Mouse (Mus musculus) forebrain, embryonic 14.5 days (tissue): Measurements from ENCODE around the gene Pank3. TPM values are rescaled to one million over a fixed set of nuclear protein-coding genes. Genes with fewer than 3 reads are reported as not detected.
"Not testable (repeated sequence)": the region's sequence is repeated elsewhere in the genome, so short reads cannot be mapped to it uniquely, and the experiment has no call there.

ENCODE experiments used
- ATAC-seq: fragments of 200-750 bp; cut with Nextera tagmentation; 2 replicates; pipeline ENCODE4 v1.8.0; 2017; ENCODE audit warnings: mild to moderate bottlenecking, moderate library complexity
- DNase-seq: peaks from one replicate; pipeline ENCODE4 v3.0.0-alpha.2; 2015; ENCODE audit warnings: low spot score
- H3K27ac ChIP-seq: fragments of 300-500 bp; sonication (generic); 2 replicates; pipeline ENCODE4 v1.5.1; 2014; ENCODE audit warnings: low read depth, mild to moderate bottlenecking, control low read depth, low read length, moderate library complexity
- H3K27me3 ChIP-seq: fragments of 300-500 bp; sonication (generic); replicated peaks from 2 replicates; pipeline ENCODE4 v1.6.1; 2014; ENCODE audit warnings: low read length, control low read depth, mixed read lengths; ENCODE audit not compliant: control insufficient read depth, insufficient read depth
- H3K36me3 ChIP-seq: fragments of 300-500 bp; sonication (generic); 2 replicates; pipeline ENCODE4 v1.6.1; 2014; ENCODE audit warnings: low read length, control low read depth; ENCODE audit not compliant: control insufficient read depth, insufficient read depth
- H3K4me1 ChIP-seq: fragments of 300-500 bp; sonication (generic); 2 replicates; pipeline ENCODE4 v1.6.1; 2014; ENCODE audit warnings: antibody characterized with exemption, low read length, control low read depth; ENCODE audit not compliant: control insufficient read depth, insufficient read depth
- H3K4me2 ChIP-seq: fragments of 300-500 bp; sonication (generic); 2 replicates; pipeline ENCODE4 v1.6.1; 2014; ENCODE audit warnings: mild to moderate bottlenecking, control low read depth, low read length
- H3K4me3 ChIP-seq: fragments of 300-500 bp; sonication (generic); 2 replicates; pipeline ENCODE4 v1.5.1; 2014; ENCODE audit warnings: low read depth, low read length, control low read depth
- H3K9ac ChIP-seq: fragments of 300-500 bp; sonication (generic); 2 replicates; pipeline ENCODE4 v1.6.1; 2014; ENCODE audit warnings: mild to moderate bottlenecking, low read length, control low read depth, moderate library complexity
- H3K9me3 ChIP-seq: fragments of 300-500 bp; sonication (generic); replicated peaks from 2 replicates; pipeline ENCODE4 v1.6.1; 2016; ENCODE audit warnings: low read length, control low read depth, mixed read lengths; ENCODE audit not compliant: control insufficient read depth
- WGBS: fragments of 180-500 bp; shearing (Covaris S2); extraction: QIAGEN DNeasy Blood & Tissue Kit; methylation state at CpG from one replicate; pipeline ENCODE4 v1.1.7; 2014; 5-methylcytosine and 5-hydroxymethylcytosine counted together
- polyA plus RNA-seq: library from polyadenylated mRNA; unstranded; fragments of >200 nt; fragmentation: Nextera tagmentation; extraction: Ambion mirVana; gene quantifications from 2 replicates; pipeline ENCODE4 v1.2.1, GENCODE M21; 2014

Pank3 gene
- polyA plus RNA-seq, 1 experiment from 2014 or later, result 25.0 TPM

GRCm38 (mm10) chr11:35788443-35788842, 19.2 kb downstream of the Pank3 start:
- Histone ChIP-seq H3K4me3 (no peak overlapping the region), H3K4me2 (no peak overlapping the region), H3K9me3 (no peaks in the 10 kb centered on the region), H3K27ac (no peak overlapping the region), H3K9ac (no peak overlapping the region), H3K36me3 (peaks cover 47% of the 10 kb centered on the region), H3K4me1 (no peaks in the 10 kb centered on the region), H3K27me3 (no peaks in the 10 kb centered on the region)
- WGBS, result 58% methylated on average over 2 of the region's 2 CpGs
- DNase-seq, result no peak
- no peak for ATAC-seq

GRCm38 (mm10) chr11:35792800-35793199, 23.5 kb downstream of the Pank3 start:
- not testable (repeated sequence) for H3K4me2 ChIP-seq, H3K4me3 ChIP-seq, DNase-seq, ATAC-seq, H3K9me3 ChIP-seq, H3K9ac ChIP-seq, H3K27ac ChIP-seq
- H3K27me3 ChIP-seq, result peaks cover 22% of the 10 kb centered on the region
- H3K4me1 ChIP-seq, result peaks cover 10% of the 10 kb centered on the region; the same call in 1 of the 2 replicates
- peaks cover 17% of the 10 kb centered on the region for H3K36me3 ChIP-seq
- 87% methylated on average over 5 of the region's 5 CpGs for WGBS

- no peaks in the 10 kb centered on the region for H3K9me3 ChIP-seq
- peaks cover 34% of the 10 kb centered on the region for H3K27me3 ChIP-seq
- H3K4me3 ChIP-seq, result peak overlapping the region; percentile 68
- 2% methylated on average over 77 of the region's 86 CpGs for WGBS
- peaks cover 10% of the 10 kb centered on the region; the same call in 1 of the 2 replicates for H3K4me1 ChIP-seq
- DNase-seq, result peak; percentile 37
- peak overlapping the region; percentile 79 for H3K27ac ChIP-seq
- H3K4me2 ChIP-seq, result peak overlapping the region; percentile 78
- peak; percentile 75 for ATAC-seq
- H3K36me3 ChIP-seq, result no peaks in the 10 kb centered on the region
- peak overlapping the region; percentile 70 for H3K9ac ChIP-seq
Measured at GRCm38 (mm10) chr11:35797751-35798494, 28.6 kb downstream of the Pank3 start.

- Histone ChIP-seq H3K4me2 (peak overlapping the region; percentile 78), H3K27me3 (peaks cover 34% of the 10 kb centered on the region), H3K27ac (peak overlapping the region; percentile 79), H3K9me3 (no peaks in the 10 kb centered on the region), H3K9ac (peak overlapping the region; percentile 70), H3K4me1 (peaks cover 10% of the 10 kb centered on the region; the same call in 1 of the 2 replicates), H3K4me3 (peak overlapping the region; percentile 68), H3K36me3 (no peaks in the 10 kb centered on the region)
- WGBS, result under 1% methylated on average over 23 of the region's 23 CpGs
- DNase-seq (peak; percentile 91), ATAC-seq (peak; percentile 96)
Measured at GRCm38 (mm10) chr11:35798495-35798820, 29.2 kb downstream of the Pank3 start.

GRCm38 (mm10) chr11:35798874-35799273, 29.6 kb downstream of the Pank3 start, which contains the start of gene Fbll1:
TSS of gene Fbll1 (minus strand) at chr11:35798884.
- Histone ChIP-seq H3K4me2 (peak within 1 kb of the TSS; percentile 78), H3K27ac (peak within 1 kb of the TSS; percentile 79), H3K4me3 (peak within 1 kb of the TSS; percentile 68), H3K9ac (peak within 1 kb of the TSS; percentile 70), H3K4me1 (peaks cover 10% of the 10 kb centered on the region; the same call in 1 of the 2 replicates), H3K36me3 (no peaks in the 10 kb centered on the region), H3K27me3 (peaks cover 34% of the 10 kb centered on the region), H3K9me3 (no peaks in the 10 kb centered on the region)
- peak; percentile 30; the same call in 1 of the 2 replicates for ATAC-seq
- 10% methylated on average over 11 of the region's 11 CpGs for WGBS
- DNase-seq, result peak; percentile 60

GRCm38 (mm10) chr11:35801332-35801731, 32.0 kb downstream of the Pank3 start:
- Histone ChIP-seq H3K27me3 (peaks cover 27% of the 10 kb centered on the region), H3K9me3 (no peaks in the 10 kb centered on the region), H3K36me3 (peaks cover 7% of the 10 kb centered on the region; the same call in 1 of the 2 replicates), H3K9ac (no peak overlapping the region), H3K27ac (no peak overlapping the region), H3K4me3 (no peak overlapping the region), H3K4me2 (no peak overlapping the region), H3K4me1 (peaks cover 10% of the 10 kb centered on the region; the same call in 1 of the 2 replicates)
- 82% methylated on average over 5 of the region's 5 CpGs for WGBS
- DNase-seq (no peak), ATAC-seq (no peak)

- H3K4me1 ChIP-seq, result no peaks in the 10 kb centered on the region
- no peak overlapping the region for H3K27ac ChIP-seq
- no peaks in the 10 kb centered on the region for H3K27me3 ChIP-seq
- H3K4me3 ChIP-seq, result no peak overlapping the region
- 87% methylated on average over 10 of the region's 10 CpGs for WGBS
- H3K36me3 ChIP-seq, result peaks cover 94% of the 10 kb centered on the region
- H3K9ac ChIP-seq, result no peak overlapping the region
- no peak for DNase-seq
- no peaks in the 10 kb centered on the region for H3K9me3 ChIP-seq
- no peak overlapping the region for H3K4me2 ChIP-seq
- no peak for ATAC-seq
Measured at GRCm38 (mm10) chr11:35811458-35811857, 42.2 kb downstream of the Pank3 start.

- Histone ChIP-seq H3K27me3 (no peaks in the 10 kb centered on the region), H3K9me3 (no peaks in the 10 kb centered on the region), H3K4me3 (no peak overlapping the region), H3K27ac (no peak overlapping the region), H3K4me1 (no peaks in the 10 kb centered on the region), H3K9ac (no peak overlapping the region), H3K36me3 (peaks cover 97% of the 10 kb centered on the region), H3K4me2 (no peak overlapping the region)
- no peak for DNase-seq
- no peak for ATAC-seq
- 91% methylated on average over 12 of the region's 12 CpGs for WGBS
Measured at GRCm38 (mm10) chr11:35816316-35816715, 47.0 kb downstream of the Pank3 start.

- peaks cover 80% of the 10 kb centered on the region for H3K36me3 ChIP-seq
- no peak overlapping the region for H3K4me2 ChIP-seq
- no peak for DNase-seq
- no peak overlapping the region for H3K4me3 ChIP-seq
- H3K27me3 ChIP-seq, result no peaks in the 10 kb centered on the region
- WGBS, result 96% methylated on average over 6 of the region's 6 CpGs
- H3K27ac ChIP-seq, result no peak overlapping the region
- no peak overlapping the region for H3K9ac ChIP-seq
- ATAC-seq, result no peak
- H3K4me1 ChIP-seq, result no peaks in the 10 kb centered on the region
- no peaks in the 10 kb centered on the region for H3K9me3 ChIP-seq
Measured at GRCm38 (mm10) chr11:35827714-35828113, 58.4 kb downstream of the Pank3 start.
